Mouse (Mus musculus) liver, embryonic 16.5 days (tissue): ENCODE results near the gene Rasgef1b. TPM values are rescaled to one million over a fixed set of nuclear protein-coding genes. Genes with fewer than 3 reads are reported as not detected.
A peak's percentile ranks its signal among the peaks of the same experiment; 100 is the strongest.

ENCODE experiments used
- ATAC-seq: fragments of 200-750 bp; cut with Nextera tagmentation; 2 replicates; pipeline ENCODE4 v1.8.0; 2017; ENCODE audit warnings: low read depth, mild to moderate bottlenecking, moderate number of reproducible peaks, moderate library complexity
- H3K27ac ChIP-seq: fragments of 300-500 bp; sonication (generic); 2 replicates; pipeline ENCODE4 v1.5.1; 2014; ENCODE audit warnings: mild to moderate bottlenecking, low read length
- H3K27me3 ChIP-seq: fragments of 300-500 bp; sonication (generic); 2 replicates; pipeline ENCODE4 v1.6.1; 2014; ENCODE audit warnings: low read depth, low read length, mixed read lengths; ENCODE audit not compliant: control insufficient read depth, insufficient read depth
- H3K36me3 ChIP-seq: fragments of 300-500 bp; sonication (generic); 2 replicates; pipeline ENCODE4 v1.6.1; 2014; ENCODE audit warnings: mild to moderate bottlenecking; ENCODE audit not compliant: control insufficient read depth, insufficient read depth
- H3K4me1 ChIP-seq: fragments of 300-500 bp; sonication (generic); 2 replicates; pipeline ENCODE4 v1.6.1; 2014; ENCODE audit warnings: low read depth, low read length, mixed read lengths; ENCODE audit not compliant: control insufficient read depth
- H3K4me2 ChIP-seq: fragments of 300-500 bp; sonication (generic); 2 replicates; pipeline ENCODE4 v1.6.1; 2014; ENCODE audit warnings: low read depth, low read length, mixed read lengths
- H3K4me3 ChIP-seq: fragments of 300-500 bp; sonication (generic); 2 replicates; pipeline ENCODE4 v1.5.1; 2014; ENCODE audit warnings: low read depth, mild to moderate bottlenecking, low read length
- H3K9ac ChIP-seq: fragments of 300-500 bp; sonication (generic); 2 replicates; pipeline ENCODE4 v1.6.1; 2014; ENCODE audit warnings: low read depth, low read length
- H3K9me3 ChIP-seq: fragments of 300-500 bp; sonication (generic); replicated peaks from 2 replicates; pipeline ENCODE4 v1.6.1; 2016; ENCODE audit warnings: low read length; ENCODE audit not compliant: control insufficient read depth
- WGBS: fragments of 180-500 bp; shearing (Covaris S2); extraction: QIAGEN DNeasy Blood & Tissue Kit; methylation state at CpG from one replicate; pipeline ENCODE4 v1.1.7; 2014; ENCODE audit not compliant: insufficient replicate concordance; 5-methylcytosine and 5-hydroxymethylcytosine counted together
- polyA plus RNA-seq: library from polyadenylated mRNA; unstranded; fragments of >200 nt; fragmentation: Nextera tagmentation; extraction: Ambion mirVana; gene quantifications from 2 replicates; pipeline ENCODE4 v1.2.1, GENCODE M21; 2015

The Rasgef1b gene
- polyA plus RNA-seq, 1 experiment from 2014 or later = 11.5 TPM

DNA sequence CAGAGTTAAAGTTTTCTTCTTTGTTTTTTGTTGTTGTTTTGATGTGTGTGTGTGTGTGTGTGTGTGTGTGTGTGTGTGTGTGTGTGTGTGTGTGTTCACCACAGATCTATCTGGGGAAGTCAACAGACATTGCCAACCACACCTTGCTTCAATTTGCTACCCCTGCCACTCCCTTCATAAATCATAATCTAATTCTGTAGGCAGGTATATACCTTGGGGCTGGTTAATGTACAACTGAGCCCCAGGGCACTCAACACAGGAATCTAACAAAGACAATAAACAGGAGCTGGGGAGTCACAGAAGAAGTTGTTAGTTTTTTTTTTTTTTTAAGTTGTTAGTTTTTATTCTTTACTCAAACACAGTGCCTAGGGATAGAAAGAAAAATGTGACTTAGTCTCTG, 403.6 kb downstream of the Rasgef1b start:
- Histone ChIP-seq H3K4me1 (no peaks in the 10 kb centered on the region), H3K9ac (no peak overlapping the region), H3K36me3 (no peaks in the 10 kb centered on the region), H3K4me3 (no peak overlapping the region), H3K27me3 (no peaks in the 10 kb centered on the region), H3K9me3 (no peaks in the 10 kb centered on the region), H3K4me2 (no peak overlapping the region), H3K27ac (no peak overlapping the region)
- ATAC-seq = no peak

DNA sequence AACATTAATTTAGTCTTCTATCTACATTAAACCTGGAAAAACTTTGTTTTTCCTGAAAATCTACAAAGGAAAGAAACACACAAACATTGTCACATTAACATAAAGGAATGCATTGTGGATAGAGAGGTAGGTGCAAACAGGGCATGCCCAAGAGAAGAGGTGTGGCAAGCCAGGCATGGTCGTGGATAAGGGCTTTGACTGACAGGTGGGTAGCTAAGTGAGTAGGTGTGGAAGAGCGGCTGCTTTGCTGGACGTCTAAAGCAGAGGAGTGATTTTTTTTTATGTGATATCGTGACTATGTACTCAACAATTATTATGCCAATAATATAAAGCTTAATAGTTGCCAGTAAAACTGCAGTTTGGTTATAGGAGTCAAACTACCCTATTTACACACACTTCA, 408.1 kb downstream of the Rasgef1b start:
- Histone ChIP-seq H3K4me2 (no peak overlapping the region), H3K27ac (no peak overlapping the region), H3K27me3 (no peaks in the 10 kb centered on the region), H3K9me3 (no peaks in the 10 kb centered on the region), H3K4me3 (no peak overlapping the region), H3K36me3 (no peaks in the 10 kb centered on the region), H3K9ac (no peak overlapping the region), H3K4me1 (no peaks in the 10 kb centered on the region)
- WGBS = 27% methylated on average over 4 of the region's 4 CpGs
- ATAC-seq = no peak

DNA sequence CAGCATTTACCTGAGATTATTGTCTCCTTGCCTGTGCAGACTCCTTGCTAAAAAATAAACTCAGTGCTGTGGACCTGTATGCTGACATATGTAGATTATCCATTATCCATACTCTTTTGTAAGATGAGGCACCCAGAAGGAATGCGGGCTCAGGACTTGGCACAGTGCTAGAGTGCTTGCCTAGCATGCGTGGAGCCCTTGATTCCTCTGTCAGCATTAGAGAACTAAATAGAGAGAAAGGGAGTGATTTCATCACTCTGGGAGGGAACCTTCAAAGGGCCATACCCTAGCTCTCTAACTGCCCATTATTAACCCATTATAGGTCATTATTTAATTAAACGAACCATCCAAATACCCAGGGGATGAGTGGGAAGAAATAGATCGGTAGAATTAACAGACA, 430.9 kb downstream of the Rasgef1b start:
- no peak overlapping the region for H3K4me2 ChIP-seq
- no peak overlapping the region for H3K9ac ChIP-seq
- H3K36me3 ChIP-seq = no peaks in the 10 kb centered on the region
- no peak overlapping the region for H3K27ac ChIP-seq
- H3K9me3 ChIP-seq = no peaks in the 10 kb centered on the region
- no peaks in the 10 kb centered on the region for H3K27me3 ChIP-seq
- 64% methylated on average over 4 of the region's 4 CpGs for whole genome bisulfite sequencing
- no peak; the same call in 1 of the 2 replicates for ATAC-seq
- H3K4me3 ChIP-seq = no peak overlapping the region
- H3K4me1 ChIP-seq = no peaks in the 10 kb centered on the region

DNA sequence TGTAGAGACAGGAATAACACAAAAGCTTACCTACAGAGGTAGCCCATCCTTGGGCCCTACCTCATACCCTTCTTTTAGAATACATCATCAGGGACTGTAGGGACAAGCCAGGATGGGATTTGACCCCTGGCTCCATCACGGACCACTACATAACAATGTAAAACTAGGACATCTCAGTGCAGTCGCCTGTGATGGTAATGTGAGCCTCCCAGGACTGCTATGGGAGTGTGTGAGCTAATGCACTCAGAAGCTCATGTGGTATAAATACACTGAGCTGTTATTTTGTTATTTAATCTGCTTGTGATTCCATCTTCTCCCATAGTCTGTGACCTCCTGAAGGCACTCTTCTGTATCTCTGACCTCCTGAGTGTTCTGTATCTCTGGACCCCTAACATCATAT, 432.5 kb downstream of the Rasgef1b start:
- no peaks in the 10 kb centered on the region for H3K4me1 ChIP-seq
- ATAC-seq = no peak
- H3K4me3 ChIP-seq = no peak overlapping the region
- H3K9me3 ChIP-seq = no peaks in the 10 kb centered on the region
- 50% methylated on average over 2 of the region's 2 CpGs for WGBS
- no peak overlapping the region for H3K9ac ChIP-seq
- H3K27me3 ChIP-seq = no peaks in the 10 kb centered on the region
- H3K27ac ChIP-seq = no peak overlapping the region
- no peaks in the 10 kb centered on the region for H3K36me3 ChIP-seq
- no peak overlapping the region for H3K4me2 ChIP-seq

DNA sequence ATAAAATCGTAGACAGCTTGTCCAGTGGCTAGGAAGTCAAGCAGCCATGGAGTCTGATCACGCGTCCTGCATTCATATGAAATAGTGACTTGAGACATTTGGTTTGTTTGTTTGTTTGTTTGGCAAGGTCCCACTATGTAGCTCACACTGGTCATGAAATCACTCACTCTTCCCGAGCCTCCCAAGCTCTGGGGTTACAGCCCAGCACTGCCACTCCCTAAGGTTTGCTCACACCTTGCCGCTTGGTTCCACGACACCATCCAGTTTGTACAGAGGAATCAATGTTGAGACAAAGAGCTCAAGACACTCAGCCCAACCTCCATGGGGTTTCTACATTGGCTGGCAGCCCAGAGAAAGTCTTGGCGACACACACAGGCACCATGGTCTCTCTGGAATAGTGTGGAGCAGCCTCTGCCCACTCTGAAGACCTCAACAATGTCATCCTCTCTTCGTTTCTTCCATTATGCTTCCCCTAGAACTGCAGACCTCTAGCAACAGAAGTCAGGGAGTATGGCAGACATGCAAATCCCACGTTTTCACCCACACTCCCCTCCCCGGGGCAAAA, 436.5 kb downstream of the Rasgef1b start:
- no peak for ATAC-seq
- WGBS = 69% methylated on average over 10 of the region's 10 CpGs
- no peak overlapping the region for H3K4me2 ChIP-seq

DNA sequence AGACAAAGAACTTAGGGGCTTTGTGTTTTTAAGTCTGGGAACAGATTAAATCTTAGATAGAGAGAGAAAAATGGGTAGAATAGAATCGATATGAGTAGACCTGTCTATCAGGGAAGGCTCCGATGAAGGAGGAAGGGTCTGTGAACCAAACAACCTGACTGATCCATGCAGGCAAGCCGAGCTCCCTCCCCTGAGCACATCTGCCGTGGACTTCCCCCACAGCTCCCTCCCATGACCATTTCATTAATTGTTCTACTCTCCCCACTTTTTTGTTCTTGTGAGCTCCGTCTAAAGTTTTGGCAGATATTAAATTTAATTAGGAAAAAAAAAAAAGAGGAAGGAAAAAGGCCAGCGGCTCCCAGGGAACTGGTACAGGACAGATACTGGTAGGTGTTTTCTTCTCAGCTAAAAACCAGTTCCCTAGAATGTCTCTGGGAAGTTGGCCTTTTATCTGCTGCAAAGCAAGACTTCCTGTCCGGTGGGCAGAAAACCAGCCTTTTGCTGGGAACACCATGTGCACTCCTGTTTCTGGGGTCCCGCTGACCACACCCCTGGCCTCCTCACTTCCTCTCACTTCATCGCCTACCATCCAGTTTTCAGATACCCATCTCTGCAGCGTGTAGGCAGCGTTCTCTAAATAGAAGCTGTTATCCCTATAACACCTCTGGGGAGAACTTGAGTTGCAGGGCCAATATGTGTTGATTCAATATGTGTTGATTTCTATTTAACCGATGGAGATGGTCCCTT, 437.6 kb downstream of the Rasgef1b start:
- Histone ChIP-seq H3K4me1 (no peaks in the 10 kb centered on the region), H3K9me3 (no peaks in the 10 kb centered on the region), H3K4me2 (no peak overlapping the region), H3K27ac (no peak overlapping the region), H3K9ac (no peak overlapping the region), H3K27me3 (no peaks in the 10 kb centered on the region), H3K4me3 (no peak overlapping the region), H3K36me3 (no peaks in the 10 kb centered on the region)
- WGBS = 16% methylated on average over 12 of the region's 12 CpGs
- no peak for ATAC-seq

More for the DNA sequence above, 436.5 kb downstream of the Rasgef1b start:
- H3K27me3 ChIP-seq = no peaks in the 10 kb centered on the region
- H3K4me1 ChIP-seq = no peaks in the 10 kb centered on the region
- H3K9me3 ChIP-seq = no peaks in the 10 kb centered on the region
- H3K36me3 ChIP-seq = no peaks in the 10 kb centered on the region
- H3K27ac ChIP-seq = no peak overlapping the region
- H3K9ac ChIP-seq = no peak overlapping the region
- no peak overlapping the region for H3K4me3 ChIP-seq

DNA sequence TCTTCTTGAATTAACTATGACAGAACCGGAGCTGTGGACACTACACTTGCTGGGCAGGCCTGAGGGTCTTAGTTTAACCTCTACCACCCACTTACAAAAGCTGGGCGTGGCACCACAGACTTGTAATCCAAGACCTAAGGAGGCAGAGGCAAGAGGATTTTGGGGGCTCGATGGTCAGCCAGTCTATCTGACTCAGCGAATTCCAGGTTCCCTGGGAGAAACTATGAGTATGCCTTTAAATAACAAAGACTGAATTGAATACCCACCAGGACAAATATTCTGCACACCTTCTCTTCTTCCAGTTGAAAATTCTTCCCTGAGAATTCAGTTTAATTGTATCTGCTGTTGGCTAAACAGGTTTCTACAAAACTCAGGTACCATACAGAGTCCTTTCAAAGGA, 440.6 kb downstream of the Rasgef1b start:
- no peak overlapping the region for H3K27ac ChIP-seq
- no peak overlapping the region for H3K9ac ChIP-seq
- no peak overlapping the region for H3K4me2 ChIP-seq
- H3K4me3 ChIP-seq = no peak overlapping the region
- no peaks in the 10 kb centered on the region for H3K27me3 ChIP-seq
- H3K4me1 ChIP-seq = no peaks in the 10 kb centered on the region; the same call in 1 of the 2 replicates
- H3K36me3 ChIP-seq = no peaks in the 10 kb centered on the region
- no peak for ATAC-seq
- 55% methylated on average over 4 of the region's 4 CpGs for WGBS
- H3K9me3 ChIP-seq = no peaks in the 10 kb centered on the region

DNA sequence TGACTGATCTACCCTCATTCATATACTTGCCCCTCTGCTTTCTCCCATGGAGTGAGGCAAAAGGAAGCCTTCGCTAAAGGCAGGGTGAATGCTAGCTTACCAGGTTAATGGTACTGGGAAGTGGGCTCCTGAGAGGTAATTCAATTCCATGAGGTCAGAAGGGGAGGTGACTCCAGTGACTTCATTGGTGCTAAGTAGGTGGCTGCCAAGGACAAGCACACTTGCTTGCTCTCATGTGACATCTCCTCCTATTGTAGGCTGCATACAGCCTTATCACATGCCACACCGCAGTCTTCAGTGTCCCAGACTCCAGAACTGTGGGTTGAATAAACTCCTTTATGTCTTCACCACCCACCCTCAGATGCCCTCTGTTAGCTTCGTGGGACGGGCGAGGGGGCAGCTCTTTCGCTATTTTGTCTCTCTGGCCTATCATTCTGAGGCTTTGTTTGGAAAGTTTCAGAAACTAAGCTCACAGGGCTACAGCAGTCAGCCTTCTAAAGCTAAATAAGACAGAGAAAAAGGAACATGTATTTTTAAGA, 441.1 kb downstream of the Rasgef1b start:
- ATAC-seq = no peak
- no peaks in the 10 kb centered on the region for H3K9me3 ChIP-seq
- H3K36me3 ChIP-seq = no peaks in the 10 kb centered on the region
- H3K27ac ChIP-seq = no peak overlapping the region
- H3K4me2 ChIP-seq = no peak overlapping the region
- no peak overlapping the region for H3K4me3 ChIP-seq
- H3K4me1 ChIP-seq = no peaks in the 10 kb centered on the region; the same call in 1 of the 2 replicates
- no peaks in the 10 kb centered on the region for H3K27me3 ChIP-seq
- WGBS = 72% methylated on average over 6 of the region's 6 CpGs
- no peak overlapping the region for H3K9ac ChIP-seq

DNA sequence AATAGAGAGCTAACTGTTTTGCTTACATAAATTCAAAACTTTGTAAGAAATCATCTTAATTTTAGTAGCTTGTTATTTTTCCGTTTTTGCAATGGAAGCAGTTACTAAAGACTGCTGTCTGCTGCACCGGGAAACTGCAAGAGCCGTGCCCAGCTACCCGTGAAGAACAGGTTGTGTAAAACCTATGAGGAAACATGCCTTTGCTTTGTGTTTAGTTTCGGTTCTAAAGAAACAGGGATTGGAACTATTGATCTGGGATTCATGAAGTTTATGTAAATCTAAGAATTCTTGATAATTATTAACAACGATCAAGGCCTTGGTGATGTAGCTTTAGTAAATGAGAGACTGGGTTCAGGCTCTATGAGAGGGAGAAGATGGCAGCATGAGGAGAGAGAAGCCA, 442.3 kb downstream of the Rasgef1b start:
- Histone ChIP-seq H3K4me3 (no peak overlapping the region), H3K27me3 (no peaks in the 10 kb centered on the region), H3K27ac (no peak overlapping the region), H3K4me1 (no peaks in the 10 kb centered on the region; the same call in 1 of the 2 replicates), H3K36me3 (no peaks in the 10 kb centered on the region), H3K4me2 (no peak overlapping the region), H3K9me3 (no peaks in the 10 kb centered on the region), H3K9ac (no peak overlapping the region)
- 54% methylated on average over 6 of the region's 6 CpGs for WGBS
- peak; percentile 27; the same call in 1 of the 2 replicates for ATAC-seq
